Mouse (Mus musculus) neural tube, embryonic 10.5 days (tissue): ENCODE measurements around the gene 1700066M21Rik.
A peak's percentile ranks its signal among the peaks of the same experiment; 100 is the strongest.

Source experiments
- DNase-seq: peaks from one replicate; pipeline ENCODE4 v3.0.0-alpha.2; 2017; ENCODE audit warnings: low spot score; ENCODE audit errors: extremely low spot score

The 1700066M21Rik gene

GRCm38 (mm10) chr1:57377376-57378341 is at the start of gene 1700066M21Rik:
TSS of gene 1700066M21Rik (plus strand) at chr1:57377620.
- peak; percentile 98 for DNase-seq

GRCm38 (mm10) chr1:57329285-57330093 is 47.9 kb upstream of the 1700066M21Rik start:
- no peak for DNase-seq

GRCm38 (mm10) chr1:57330228-57330627 is 47.2 kb upstream of the 1700066M21Rik start:
- no peak for DNase-seq

GRCm38 (mm10) chr1:57332040-57332439 is 45.4 kb upstream of the 1700066M21Rik start:
- DNase-seq: no peak

GRCm38 (mm10) chr1:57333550-57334213 is 43.7 kb upstream of the 1700066M21Rik start:
- no peak for DNase-seq

- DNase-seq: no peak
These were observed 42.2 kb upstream of the 1700066M21Rik start for GRCm38 (mm10) chr1:57335200-57335599.

GRCm38 (mm10) chr1:57339156-57339796 is 38.1 kb upstream of the 1700066M21Rik start:
- DNase-seq: no peak

- no peak for DNase-seq
These were observed 36.2 kb upstream of the 1700066M21Rik start for GRCm38 (mm10) chr1:57341197-57341596.

GRCm38 (mm10) chr1:57347487-57347886 is 29.9 kb upstream of the 1700066M21Rik start:
- DNase-seq: no peak

GRCm38 (mm10) chr1:57351941-57352340 is 25.5 kb upstream of the 1700066M21Rik start:
- no peak for DNase-seq

- no peak for DNase-seq
These were observed 18.9 kb upstream of the 1700066M21Rik start for GRCm38 (mm10) chr1:57358546-57358945.

GRCm38 (mm10) chr1:57367446-57367845 is 10.0 kb upstream of the 1700066M21Rik start:
- no peak for DNase-seq

- DNase-seq: no peak
These were observed 8.3 kb upstream of the 1700066M21Rik start for GRCm38 (mm10) chr1:57369111-57369510.

GRCm38 (mm10) chr1:57370451-57370850 is 7.0 kb upstream of the 1700066M21Rik start:
- DNase-seq: no peak

- DNase-seq: no peak
These were observed 2.1 kb upstream of the 1700066M21Rik start for GRCm38 (mm10) chr1:57375276-57375675.

- no peak for DNase-seq
These were observed 614 bp upstream of the 1700066M21Rik start for GRCm38 (mm10) chr1:57376806-57377205.

GRCm38 (mm10) chr1:57386519-57386918 is 9.1 kb downstream of the 1700066M21Rik start:
- DNase-seq: no peak

- DNase-seq: no peak
These were observed 10.5 kb downstream of the 1700066M21Rik start for GRCm38 (mm10) chr1:57387876-57388275.

GRCm38 (mm10) chr1:57388402-57389155 is 11.2 kb downstream of the 1700066M21Rik start:
- DNase-seq: no peak
